Mouse (Mus musculus) ovary, adult 18-20 months (tissue): ENCODE data around the gene Mycn.

ENCODE experiments used
- DNase-seq: peaks from one replicate; pipeline ENCODE4 v3.0.0; 2022; ENCODE audit warnings: low spot score, mixed read lengths

Gene Mycn

GRCm38 (mm10) chr12:12941661-12942363 lies at the start of gene Mycn:
Gene Mycn, minus strand, starts transcription at chr12:12941914.
- peak; percentile 74 for DNase-seq

- no peak for DNase-seq
Observed at GRCm38 (mm10) chr12:12987376-12987775, 45.7 kb upstream of the Mycn start.

- DNase-seq: no peak
Observed at GRCm38 (mm10) chr12:12986612-12987206, 45.0 kb upstream of the Mycn start.

- DNase-seq: no peak
Observed at GRCm38 (mm10) chr12:12983032-12983431, 41.3 kb upstream of the Mycn start.

- DNase-seq: no peak
Observed at GRCm38 (mm10) chr12:12975397-12975796, 33.7 kb upstream of the Mycn start.

- no peak for DNase-seq
Observed at GRCm38 (mm10) chr12:12972756-12973435, 31.2 kb upstream of the Mycn start.

- DNase-seq: no peak
Observed at GRCm38 (mm10) chr12:12967946-12968345, 26.2 kb upstream of the Mycn start.

- DNase-seq: no peak
Observed at GRCm38 (mm10) chr12:12964856-12965255, 23.1 kb upstream of the Mycn start.

GRCm38 (mm10) chr12:12947606-12948005 lies 5.9 kb upstream of the Mycn start:
- DNase-seq: no peak

- DNase-seq: no peak
Observed at GRCm38 (mm10) chr12:12943288-12943687, 1.6 kb upstream of the Mycn start.

GRCm38 (mm10) chr12:12942364-12943050 lies 793 bp upstream of the Mycn start:
- DNase-seq: peak; percentile 76

GRCm38 (mm10) chr12:12941129-12941504 lies 597 bp downstream of the Mycn start:
- DNase-seq: no peak

- no peak for DNase-seq
Observed at GRCm38 (mm10) chr12:12940466-12941128, 1.1 kb downstream of the Mycn start.

GRCm38 (mm10) chr12:12939581-12940465 lies 1.9 kb downstream of the Mycn start:
- peak; percentile 9 for DNase-seq

- peak; percentile 46 for DNase-seq
Observed at GRCm38 (mm10) chr12:12938850-12939249, 2.9 kb downstream of the Mycn start.

GRCm38 (mm10) chr12:12938361-12938760 lies 3.4 kb downstream of the Mycn start:
- DNase-seq: peak; percentile 56

- no peak for DNase-seq
Observed at GRCm38 (mm10) chr12:12937746-12938145, 4.0 kb downstream of the Mycn start.

GRCm38 (mm10) chr12:12937088-12937487 lies 4.6 kb downstream of the Mycn start:
- no peak for DNase-seq

GRCm38 (mm10) chr12:12932238-12932637 lies 9.5 kb downstream of the Mycn start:
- DNase-seq: no peak

GRCm38 (mm10) chr12:12928239-12928638 lies 13.5 kb downstream of the Mycn start:
- DNase-seq: no peak

GRCm38 (mm10) chr12:12926975-12927527 lies 14.7 kb downstream of the Mycn start:
- DNase-seq: no peak
